Mouse (Mus musculus) retina, postnatal 7 days (tissue): Measurements from ENCODE around the gene Fau.

Experiments used
- DNase-seq: peaks from one replicate; pipeline ENCODE4 v3.0.0-alpha.2; 2012; ENCODE audit warnings: low read depth, low spot score

The Fau gene

DNA sequence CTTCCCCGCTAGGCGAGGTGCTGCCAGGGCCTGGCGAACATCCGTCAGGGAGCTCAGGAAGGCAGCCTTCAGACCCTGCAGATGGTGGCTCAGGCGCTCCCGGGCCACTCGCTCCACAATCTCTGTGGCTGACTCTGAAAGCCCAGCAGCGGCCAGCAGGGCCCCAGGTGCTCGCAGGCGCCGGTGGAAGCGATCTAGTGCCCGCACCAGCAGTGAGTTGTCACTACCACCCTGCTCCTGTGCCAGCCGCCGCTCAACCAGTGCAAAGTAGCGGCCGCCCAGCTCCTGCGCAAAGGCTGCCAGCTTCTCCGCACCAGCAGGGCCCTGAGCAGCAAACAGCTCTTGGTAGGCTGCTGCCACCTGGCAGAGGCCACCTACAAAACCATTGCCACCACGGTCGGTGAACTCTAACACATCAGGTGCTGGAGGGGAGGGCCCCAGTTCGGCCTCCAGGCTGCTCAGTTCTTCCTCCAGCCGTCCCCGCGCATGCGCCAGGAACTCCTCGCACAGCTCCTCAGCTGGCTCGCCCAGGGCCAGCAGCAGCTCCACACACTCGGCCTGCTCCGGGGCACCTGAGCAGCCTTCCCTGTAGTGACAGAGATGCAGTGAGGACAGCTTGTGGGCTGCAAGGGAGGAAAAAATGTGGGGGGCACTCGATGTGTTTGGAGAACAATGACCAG, 13.1 kb downstream of the Fau start:
- no peak for DNase-seq

DNA sequence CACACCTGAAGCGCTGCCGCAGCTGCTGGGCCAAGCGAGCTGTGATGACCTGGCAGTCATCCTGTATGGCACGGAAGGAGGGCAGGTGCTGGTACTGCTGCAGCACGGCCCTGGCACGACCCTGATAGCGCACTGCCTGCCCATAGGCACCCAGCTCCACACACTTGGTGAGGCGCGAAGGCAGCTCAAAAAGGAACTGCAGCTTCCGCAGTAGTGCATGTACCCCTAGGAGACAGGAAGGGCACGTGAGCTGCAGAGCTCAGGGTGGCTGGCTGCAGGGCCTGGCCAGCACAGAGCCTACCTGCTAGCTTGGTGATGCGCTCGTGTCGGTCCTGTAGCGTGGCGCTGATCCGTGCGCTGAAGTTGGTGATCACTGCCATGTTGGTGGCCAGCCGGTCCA, 13.6 kb downstream of the Fau start:
- no peak for DNase-seq

DNA sequence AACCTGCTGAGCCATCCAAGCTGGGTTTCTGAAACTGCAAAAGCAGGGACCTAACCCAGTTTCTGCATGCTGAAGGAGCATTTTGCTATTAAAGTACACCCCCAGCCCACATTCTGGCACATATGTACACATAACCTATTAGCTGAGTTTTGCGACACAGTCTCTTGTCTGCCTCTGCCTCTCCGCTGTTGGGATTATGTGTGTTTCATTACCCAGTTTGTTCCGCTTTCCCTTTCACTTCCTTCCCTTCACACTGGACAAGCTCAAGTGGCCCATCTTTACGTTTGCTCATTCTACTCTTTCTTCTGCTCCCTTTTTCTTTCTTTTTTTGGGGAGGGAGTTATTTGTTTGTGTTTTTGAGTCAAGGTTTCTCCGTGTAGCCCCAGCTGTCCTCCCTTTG, 16.2 kb downstream of the Fau start:
- no peak for DNase-seq

GRCm38 (mm10) chr19:6076564-6077393, 19.1 kb downstream of the Fau start, which contains the start of gene Vps51:
TSS of gene Vps51 (minus strand) at chr19:6077231.
- peak; percentile 84 for DNase-seq

- no peak for DNase-seq
Observed at GRCm38 (mm10) chr19:6079983-6080480, 22.4 kb downstream of the Fau start, which contains the start of gene Tmem262. TSS of gene Tmem262 (plus strand) at chr19:6080033.

- no peak for DNase-seq
Observed at GRCm38 (mm10) chr19:6082156-6082555, 24.5 kb downstream of the Fau start, which contains the start of gene Gm28374. TSS of gene Gm28374 (minus strand) at chr19:6082256.

DNA sequence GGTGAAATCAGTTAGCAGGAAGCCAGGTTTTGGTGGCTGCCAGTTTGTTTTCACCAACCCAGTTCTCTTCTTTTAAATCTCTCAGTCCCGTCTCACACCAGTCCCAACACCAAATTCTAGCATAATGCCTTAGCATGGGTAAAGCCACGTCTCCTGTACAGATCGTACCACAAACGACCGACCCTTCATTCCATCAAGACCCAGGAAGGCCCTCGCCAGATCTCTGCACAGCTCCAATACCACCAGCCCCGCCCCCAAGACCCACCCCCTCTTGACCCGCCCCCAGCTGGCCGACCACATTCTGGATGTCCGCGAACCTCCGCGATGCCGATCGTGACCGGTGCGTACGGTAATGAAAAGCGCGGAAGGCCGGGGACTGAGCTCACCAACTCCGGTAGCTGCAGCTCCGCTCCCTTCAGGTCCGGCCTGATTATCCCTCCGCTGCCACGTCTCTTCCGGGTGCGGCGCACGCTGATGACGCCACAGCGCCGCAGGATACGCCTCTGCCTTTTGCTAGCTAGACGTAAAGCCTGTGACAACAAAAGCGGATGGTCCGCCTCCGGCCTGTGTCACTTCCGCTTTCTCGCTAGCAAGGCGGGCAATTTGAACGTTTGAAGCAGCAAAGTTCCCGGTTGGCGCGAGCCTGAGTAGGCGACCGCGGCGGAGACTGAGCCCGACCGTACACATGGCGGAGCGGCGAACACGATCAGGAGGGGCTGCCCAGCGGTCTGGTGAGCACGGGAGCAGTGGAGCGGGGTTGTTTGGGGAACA, 27.0 kb downstream of the Fau start, which contains the start of the genes Zfpl1 and Cdca5:
Zfpl1 (minus strand) TSS at position 479 of the 771 bp plus-strand sequence.
Cdca5 (plus strand) TSS at position 506 of the 771 bp plus-strand sequence.
- DNase-seq = peak; percentile 98

GRCm38 (mm10) chr19:6085417-6085879, 27.8 kb downstream of the Fau start:
- DNase-seq = no peak

GRCm38 (mm10) chr19:6088841-6089240, 31.2 kb downstream of the Fau start:
- no peak for DNase-seq

DNA sequence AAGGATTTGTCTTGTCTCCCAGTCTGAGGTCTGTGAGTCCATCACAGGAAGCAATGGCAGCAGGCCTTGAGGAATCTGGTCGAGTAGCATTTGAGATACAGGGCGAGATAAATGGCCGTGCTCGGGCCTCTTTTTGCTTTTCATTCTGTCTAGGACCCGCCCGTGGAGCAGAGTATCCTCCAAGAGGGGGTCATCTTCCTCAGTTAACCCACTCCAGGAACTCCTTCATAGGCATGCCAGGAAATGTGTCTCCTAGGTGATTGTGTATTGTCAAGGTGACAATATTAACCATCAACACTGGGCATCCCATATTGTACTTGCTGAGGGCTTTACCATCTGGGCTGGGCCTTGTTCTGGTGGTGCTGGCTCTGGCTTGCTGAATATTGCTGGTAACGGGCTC, 36.5 kb downstream of the Fau start, which contains the start of gene AC131692.1:
AC131692.1 (plus strand) TSS at position 301 of the 400 bp plus-strand sequence.
- no peak for DNase-seq

- no peak for DNase-seq
Observed at GRCm38 (mm10) chr19:6097847-6098246, 40.2 kb downstream of the Fau start.

DNA sequence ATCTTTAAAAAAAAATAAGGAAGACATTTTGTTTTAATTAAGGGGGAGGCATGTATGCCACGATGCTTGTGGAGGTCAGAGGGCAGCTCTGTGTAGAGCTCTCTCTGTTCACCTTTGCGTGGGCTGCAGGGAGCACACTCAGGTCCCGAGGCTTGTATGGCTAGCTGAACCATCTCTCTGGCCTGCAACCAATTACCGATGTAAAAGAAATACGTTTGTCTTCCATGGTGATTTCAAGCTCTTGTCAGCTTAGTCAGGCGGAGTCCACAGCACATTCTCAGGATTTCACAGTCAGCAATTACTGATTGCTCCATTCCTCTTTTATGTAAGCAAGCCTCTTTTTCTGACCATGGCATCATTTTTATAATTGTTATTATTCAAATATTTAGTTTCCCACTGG, 43.5 kb downstream of the Fau start:
- no peak for DNase-seq

DNA sequence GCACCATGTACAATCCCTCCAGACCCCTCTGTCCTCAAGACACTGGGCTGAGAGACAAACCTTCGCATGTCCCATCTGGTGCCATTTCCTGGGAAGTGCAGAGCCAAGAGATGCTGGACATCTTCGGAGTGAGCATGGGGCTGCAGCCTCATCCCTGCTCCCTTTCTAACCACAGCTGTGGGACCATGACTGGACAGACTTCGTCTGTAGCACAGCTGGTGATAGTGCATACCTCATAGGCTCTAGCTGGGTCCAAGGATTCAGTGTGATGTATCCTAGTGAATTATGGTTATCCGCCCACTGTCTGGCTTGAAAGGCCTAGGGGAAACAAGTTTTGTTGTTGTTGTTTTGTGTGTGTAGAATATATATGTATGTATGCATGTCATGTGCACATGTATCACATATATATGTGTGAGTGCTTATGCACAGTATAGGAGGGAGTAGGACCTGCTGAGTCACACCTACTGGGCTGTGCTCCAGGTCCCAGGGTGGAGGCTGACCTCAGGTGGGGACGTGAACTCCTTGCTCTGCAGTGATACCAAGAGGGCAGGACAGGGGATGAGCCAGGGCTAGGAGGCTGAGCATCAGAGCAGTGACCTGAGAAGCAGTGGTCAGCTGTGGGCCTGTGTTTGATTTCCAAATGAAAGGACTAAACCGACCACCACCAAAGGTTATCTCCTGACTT, 44.7 kb downstream of the Fau start:
- DNase-seq = no peak

DNA sequence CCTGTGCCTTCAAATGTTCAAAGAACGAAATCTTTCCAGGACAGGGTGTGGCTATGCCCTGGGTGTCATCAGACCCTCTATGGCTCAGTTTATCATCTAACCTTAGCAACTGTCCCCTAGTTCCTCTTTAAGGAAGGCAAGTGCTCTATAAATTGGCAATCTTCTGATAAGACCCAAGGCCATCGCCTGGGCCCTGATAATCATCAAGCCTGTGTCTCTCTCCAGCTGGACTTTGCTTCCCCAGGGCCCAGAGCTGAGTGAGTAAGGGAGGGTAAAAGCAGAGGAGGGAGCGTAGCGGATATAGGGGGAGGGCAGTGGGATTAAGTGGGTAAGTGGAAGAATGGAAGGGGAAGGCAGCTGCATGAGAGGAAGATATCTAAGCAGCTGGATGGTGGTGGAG, 46.8 kb downstream of the Fau start:
- DNase-seq = no peak

DNA sequence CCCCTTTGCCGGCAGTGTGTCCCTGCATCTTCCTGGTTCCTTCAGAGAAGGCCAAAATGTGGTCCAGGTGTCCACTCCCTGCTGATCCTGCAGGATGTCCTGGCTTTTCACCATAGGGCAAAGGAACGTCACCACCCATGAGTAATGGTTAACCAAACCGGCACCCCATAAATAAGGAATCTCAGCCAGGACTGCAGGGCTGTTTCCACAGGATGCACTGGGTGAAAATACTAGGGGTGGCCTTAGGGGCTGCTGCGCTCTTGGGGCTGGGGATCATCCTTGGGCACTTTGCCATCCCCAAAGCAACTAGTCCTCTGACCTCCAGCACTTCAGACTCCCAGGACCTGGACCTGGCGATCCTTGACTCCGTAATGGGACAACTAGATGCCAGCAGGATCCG, 47.9 kb downstream of the Fau start, which contains the start of gene Naaladl1:
Naaladl1 (plus strand) TSS at position 197 of the 400 bp plus-strand sequence.
- DNase-seq = no peak
